Mouse (Mus musculus): ENCODE measurements around the gene Pigu.

- peak; percentile 83 for TF ChIP-seq POLR2A (IDR thresholded peaks at IDR 0.05; ENCODE audit: low read depth, low read length)
- TF ChIP-seq CTCF (IDR thresholded peaks at IDR 0.05; ENCODE audit: extremely low read depth, insufficient read length, insufficient replicate concordance, low read depth, low read length): no peak
These were observed 120.8 kb downstream of the Pigu start, which contains the start of gene Dynlrb1 for GRCm38 (mm10) chr2:155236362-155236992.

Data from small intestine, adult 2 months (tissue).